Mouse (Mus musculus): ENCODE measurements around the gene Gm14214.

- no peak for TF ChIP-seq EP300 (optimal IDR thresholded peaks at IDR 0.05)
- no peak for TF ChIP-seq CTCF (IDR thresholded peaks at IDR 0.05; ENCODE audit: low read depth)
Observed at GRCm38 (mm10) chr2:154732503-154733141, 37.2 kb downstream of the Gm14214 start.

Data from stomach, postnatal 0 days (tissue).